Mouse (Mus musculus) lung, embryonic 14.5 days (tissue): Measurements from ENCODE around the gene Il2ra. TPM values are rescaled to one million over a fixed set of nuclear protein-coding genes. Genes with fewer than 3 reads are reported as not detected.
A peak's percentile ranks its signal among the peaks of the same experiment; 100 is the strongest.

Experiments
- ATAC-seq: fragments of 200-750 bp; cut with Nextera tagmentation; 2 replicates; pipeline ENCODE4 v1.8.0; 2017; ENCODE audit warnings: mild to moderate bottlenecking, moderate TSS enrichment, moderate library complexity; ENCODE audit not compliant: insufficient read depth
- DNase-seq: peaks from one replicate; pipeline ENCODE4 v3.0.0-alpha.2; 2015
- H3K27ac ChIP-seq: fragments of 300-500 bp; sonication (generic); 2 replicates; pipeline ENCODE4 v1.5.1; 2014; ENCODE audit warnings: low read depth, mild to moderate bottlenecking, moderate library complexity
- H3K27me3 ChIP-seq: fragments of 300-500 bp; sonication (generic); 2 replicates; pipeline ENCODE4 v1.6.1; 2014; ENCODE audit warnings: low read length, control low read depth; ENCODE audit not compliant: insufficient read depth
- H3K36me3 ChIP-seq: fragments of 300-500 bp; sonication (generic); 2 replicates; pipeline ENCODE4 v1.6.1; 2014; ENCODE audit warnings: control low read depth; ENCODE audit not compliant: insufficient read depth
- H3K4me1 ChIP-seq: fragments of 300-500 bp; sonication (generic); 2 replicates; pipeline ENCODE4 v1.6.1; 2014; ENCODE audit warnings: antibody characterized with exemption, control low read depth; ENCODE audit not compliant: insufficient read depth
- H3K4me2 ChIP-seq: fragments of 300-500 bp; sonication (generic); 2 replicates; pipeline ENCODE4 v1.6.1; 2014; ENCODE audit warnings: mild to moderate bottlenecking
- H3K4me3 ChIP-seq: fragments of 300-500 bp; sonication (generic); 2 replicates; pipeline ENCODE4 v1.5.1; 2014; ENCODE audit warnings: low read depth, low read length
- H3K9ac ChIP-seq: fragments of 300-500 bp; sonication (generic); 2 replicates; pipeline ENCODE4 v1.6.1; 2014
- H3K9me3 ChIP-seq: fragments of 300-500 bp; sonication (generic); 2 replicates; pipeline ENCODE4 v1.6.1; 2016; ENCODE audit warnings: low read depth, low read length, control low read depth
- CTCF ChIP-seq: IDR thresholded peaks from 2 replicates; pipeline ENCODE4 v1.5.1; 2016; ENCODE audit warnings: antibody characterized with exemption, low read depth
- WGBS: fragments of 180-500 bp; shearing (Covaris S2); extraction: QIAGEN DNeasy Blood & Tissue Kit; methylation state at CpG from one replicate; pipeline ENCODE4 v1.1.7; 2014; 5-methylcytosine and 5-hydroxymethylcytosine counted together
- polyA plus RNA-seq: library from polyadenylated mRNA; unstranded; fragments of >200 nt; fragmentation: Nextera tagmentation; extraction: Ambion mirVana; gene quantifications from 2 replicates; pipeline ENCODE4 v1.2.1, GENCODE M21; 2014

The Il2ra gene
- polyA plus RNA-seq, 1 experiment from 2014 or later: not detected

DNA sequence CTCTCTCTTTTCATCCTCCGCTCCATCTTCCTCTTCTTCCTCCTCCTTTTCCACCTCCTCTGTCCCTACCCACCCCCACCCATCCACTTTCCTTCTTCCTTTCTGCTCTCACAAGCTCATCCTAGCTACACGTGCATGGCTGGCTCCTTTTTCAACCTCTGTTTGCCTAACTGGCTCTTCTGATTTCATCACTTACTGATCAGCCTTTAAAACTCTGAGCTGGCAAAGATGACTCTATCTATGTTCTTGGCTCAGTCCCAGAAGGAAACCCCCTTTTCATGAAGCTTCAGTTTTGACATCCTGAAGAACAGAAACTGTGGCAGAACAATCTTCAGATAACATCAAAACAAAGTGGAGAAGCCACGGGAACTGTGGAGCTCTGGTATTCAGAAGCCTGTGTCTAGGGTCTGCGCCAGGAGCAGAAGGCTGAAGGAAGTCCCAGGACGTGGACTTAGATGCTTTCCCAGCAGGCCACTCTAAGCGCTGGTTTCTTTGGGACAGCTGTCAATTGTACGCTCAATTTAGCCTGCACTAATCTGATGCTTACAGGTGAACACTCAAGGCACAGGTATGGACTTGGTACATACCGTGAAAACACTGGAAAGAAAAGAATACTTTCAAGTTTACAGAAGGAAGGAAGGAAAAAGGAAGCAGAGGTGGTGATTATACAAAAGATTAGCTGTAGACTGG lies 47.7 kb downstream of the Il2ra start:
- Histone ChIP-seq H3K4me2 (no peak overlapping the region), H3K27ac (no peak overlapping the region), H3K27me3 (no peaks in the 10 kb centered on the region), H3K4me1 (no peaks in the 10 kb centered on the region), H3K9ac (no peak overlapping the region), H3K9me3 (no peaks in the 10 kb centered on the region), H3K4me3 (no peak overlapping the region), H3K36me3 (no peaks in the 10 kb centered on the region)
- no peak for TF ChIP-seq CTCF
- WGBS: 61% methylated on average over 8 of the region's 8 CpGs
- no peak for DNase-seq
- ATAC-seq: no peak

- H3K4me3 ChIP-seq: no peak overlapping the region
- no peaks in the 10 kb centered on the region for H3K9me3 ChIP-seq
- no peaks in the 10 kb centered on the region for H3K27me3 ChIP-seq
- DNase-seq: no peak
- no peak for TF ChIP-seq CTCF
- H3K27ac ChIP-seq: no peak overlapping the region
- no peaks in the 10 kb centered on the region for H3K4me1 ChIP-seq
- ATAC-seq: no peak
- H3K9ac ChIP-seq: no peak overlapping the region
- 86% methylated on average over 4 of the region's 4 CpGs for WGBS
- no peak overlapping the region for H3K4me2 ChIP-seq
- H3K36me3 ChIP-seq: no peaks in the 10 kb centered on the region
Observed at GRCm38 (mm10) chr2:11693352-11693751, 50.7 kb downstream of the Il2ra start.

DNA sequence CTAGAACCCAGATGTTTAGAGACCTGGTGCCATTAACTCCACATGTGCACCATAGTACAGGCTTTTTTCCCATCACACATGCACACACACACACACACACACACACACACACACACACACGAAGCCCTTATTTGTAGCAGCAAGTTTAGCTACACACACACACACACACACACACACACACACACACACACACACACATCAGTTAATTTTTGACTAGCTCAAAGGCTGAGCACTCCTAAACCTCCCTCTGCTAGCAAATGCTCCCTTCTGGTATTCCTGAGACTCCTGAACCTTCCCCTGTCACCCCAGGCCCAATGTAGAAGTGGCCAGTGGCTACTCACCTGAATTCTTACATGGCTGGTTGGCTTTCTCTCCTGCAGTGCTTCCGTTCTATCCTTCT lies 51.5 kb downstream of the Il2ra start:
- Histone ChIP-seq H3K36me3 (no peaks in the 10 kb centered on the region), H3K27ac (no peak overlapping the region), H3K4me2 (no peak overlapping the region), H3K4me1 (no peaks in the 10 kb centered on the region), H3K27me3 (no peaks in the 10 kb centered on the region), H3K4me3 (no peak overlapping the region), H3K9me3 (no peaks in the 10 kb centered on the region), H3K9ac (no peak overlapping the region)
- WGBS: 73% methylated on average over 2 of the region's 2 CpGs
- ATAC-seq (no peak), DNase-seq (no peak)
- TF ChIP-seq CTCF: no peak

GRCm38 (mm10) chr2:11695867-11696266 lies 53.3 kb downstream of the Il2ra start:
- WGBS: 63% methylated on average over 2 of the region's 2 CpGs

DNA sequence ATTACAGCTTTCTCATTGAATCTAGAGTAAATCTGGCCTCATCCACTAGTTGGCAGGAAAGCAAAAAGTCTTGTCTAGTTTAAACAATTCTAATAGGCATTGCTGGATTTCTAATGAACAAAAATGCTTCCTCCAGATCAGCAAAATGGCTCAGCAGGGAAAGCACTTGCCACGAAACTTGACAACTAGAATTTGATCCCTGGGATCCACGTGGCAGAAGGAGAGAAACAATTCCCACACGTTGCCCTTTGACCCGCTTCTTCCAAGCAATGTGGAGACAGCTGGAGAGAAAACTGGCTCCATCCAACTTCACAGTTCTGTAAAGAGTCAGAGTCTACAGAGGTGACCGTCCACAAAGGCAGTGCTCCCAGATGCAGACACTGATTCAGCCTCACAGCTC lies 56.4 kb downstream of the Il2ra start:
- H3K27ac ChIP-seq: no peak overlapping the region
- no peak for TF ChIP-seq CTCF
- no peaks in the 10 kb centered on the region for H3K27me3 ChIP-seq
- no peaks in the 10 kb centered on the region for H3K36me3 ChIP-seq
- ATAC-seq: no peak
- no peak overlapping the region for H3K9ac ChIP-seq
- no peak overlapping the region for H3K4me3 ChIP-seq
- no peak for DNase-seq
- H3K4me2 ChIP-seq: no peak overlapping the region
- WGBS: 48% methylated on average over 5 of the region's 5 CpGs
- no peaks in the 10 kb centered on the region for H3K9me3 ChIP-seq
- no peaks in the 10 kb centered on the region for H3K4me1 ChIP-seq

More at GRCm38 (mm10) chr2:11695867-11696266, 53.3 kb downstream of the Il2ra start:
- H3K4me2 ChIP-seq: no peak overlapping the region
- ATAC-seq (no peak), DNase-seq (no peak)
- TF ChIP-seq CTCF: no peak
- H3K36me3 ChIP-seq: no peaks in the 10 kb centered on the region
- no peak overlapping the region for H3K9ac ChIP-seq
- no peaks in the 10 kb centered on the region for H3K9me3 ChIP-seq
- no peaks in the 10 kb centered on the region for H3K4me1 ChIP-seq
- no peak overlapping the region for H3K27ac ChIP-seq
- no peaks in the 10 kb centered on the region for H3K27me3 ChIP-seq
- no peak overlapping the region for H3K4me3 ChIP-seq

DNA sequence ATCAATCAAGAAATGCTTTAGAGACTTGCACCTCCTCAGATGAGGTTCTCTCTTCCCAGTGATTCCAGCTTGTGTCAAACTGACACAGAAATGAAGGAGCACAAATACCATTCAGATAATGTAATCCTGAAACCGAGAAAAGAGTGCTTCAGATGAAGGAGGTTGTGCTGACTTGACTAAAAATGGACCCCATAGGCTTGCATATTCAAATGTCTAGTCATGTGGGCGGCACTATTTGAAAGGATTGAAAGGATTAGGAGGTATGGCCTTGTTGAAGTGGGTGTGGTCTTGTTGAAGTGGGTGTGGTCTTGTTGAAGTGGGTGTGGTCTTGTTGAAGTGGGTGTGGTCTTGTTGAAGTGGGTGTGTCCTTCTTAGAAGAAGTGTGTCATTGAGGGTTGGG lies 57.3 kb downstream of the Il2ra start:
- Histone ChIP-seq H3K4me2 (no peak overlapping the region), H3K36me3 (no peaks in the 10 kb centered on the region), H3K27ac (no peak overlapping the region), H3K9me3 (no peaks in the 10 kb centered on the region), H3K9ac (no peak overlapping the region), H3K27me3 (no peaks in the 10 kb centered on the region), H3K4me3 (no peak overlapping the region), H3K4me1 (no peaks in the 10 kb centered on the region)
- no peak for TF ChIP-seq CTCF
- WGBS: 87% methylated on average over 2 of the region's 2 CpGs
- no peak for ATAC-seq
- DNase-seq: no peak

DNA sequence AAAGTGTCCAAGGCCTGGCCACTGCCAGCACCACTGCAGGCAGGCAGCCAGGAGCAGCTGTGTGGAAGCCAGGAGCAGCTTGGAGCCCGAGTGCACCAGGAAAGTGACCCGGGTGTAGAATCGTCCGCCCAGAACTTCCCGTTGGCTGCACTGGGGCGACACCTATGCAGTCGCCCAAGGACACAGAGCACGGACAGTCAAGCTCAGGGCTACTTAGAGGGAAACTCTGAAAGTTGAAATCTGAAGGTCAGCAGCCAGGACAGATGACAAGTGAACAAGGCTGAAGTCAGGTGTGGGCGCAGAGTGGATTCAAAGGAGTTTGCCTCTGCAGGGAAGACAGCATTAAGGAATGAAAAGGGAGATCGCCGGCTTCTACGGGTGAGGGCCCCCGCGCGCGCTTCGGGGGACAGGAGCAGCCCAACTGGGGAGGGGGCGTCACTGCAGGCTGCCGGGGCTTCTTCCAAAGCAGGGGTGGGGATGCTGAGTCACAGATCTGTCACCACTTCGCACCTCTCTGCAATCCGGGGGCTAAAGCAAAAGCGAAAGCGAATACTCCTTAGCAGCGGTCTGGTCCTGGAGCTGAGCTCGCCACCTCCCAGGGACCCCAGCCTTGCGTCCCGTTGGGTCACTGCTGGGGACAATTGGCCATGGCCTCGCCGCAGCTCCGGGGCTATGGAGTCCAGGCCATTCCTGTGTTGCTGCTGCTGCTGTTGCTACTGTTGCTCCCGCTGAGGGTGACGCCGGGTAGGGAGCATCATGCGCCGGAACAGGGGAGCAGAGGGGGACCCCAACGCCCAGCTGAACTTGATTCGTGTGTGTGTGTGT lies 62.8 kb downstream of the Il2ra start, which contains the start of gene Il15ra:
Il15ra (plus strand) TSS at position 90 of the 825 bp plus-strand sequence.
- ATAC-seq (peak; percentile 70), DNase-seq (peak; percentile 68)
- Histone ChIP-seq H3K4me1 (no peaks in the 10 kb centered on the region), H3K27ac (no peak within 1 kb of the TSS), H3K9ac (peak within 1 kb of the TSS; percentile 64), H3K4me2 (peak within 1 kb of the TSS; percentile 95), H3K9me3 (no peaks in the 10 kb centered on the region), H3K4me3 (peak within 1 kb of the TSS; percentile 60), H3K27me3 (0 out of 2 replicates have a peak, but pooled peaks cover 3% of the 10 kb centered on the region), H3K36me3 (no peaks in the 10 kb centered on the region)
- no peak for TF ChIP-seq CTCF
- under 1% methylated on average over 37 of the region's 37 CpGs for WGBS
